Mouse (Mus musculus) MEL-GATA-1-ER (cell line): ENCODE data around the gene Setd7.
"Not testable (repeated sequence)": the region's sequence is repeated elsewhere in the genome, so short reads cannot be mapped to it uniquely, and the experiment has no call there.

Experiments
- DNase-seq: peaks from one replicate; pipeline ENCODE4 v3.0.0-alpha.2; 2012; ENCODE audit warnings: low read depth; ENCODE audit errors: extremely low read depth

Gene Setd7

DNA sequence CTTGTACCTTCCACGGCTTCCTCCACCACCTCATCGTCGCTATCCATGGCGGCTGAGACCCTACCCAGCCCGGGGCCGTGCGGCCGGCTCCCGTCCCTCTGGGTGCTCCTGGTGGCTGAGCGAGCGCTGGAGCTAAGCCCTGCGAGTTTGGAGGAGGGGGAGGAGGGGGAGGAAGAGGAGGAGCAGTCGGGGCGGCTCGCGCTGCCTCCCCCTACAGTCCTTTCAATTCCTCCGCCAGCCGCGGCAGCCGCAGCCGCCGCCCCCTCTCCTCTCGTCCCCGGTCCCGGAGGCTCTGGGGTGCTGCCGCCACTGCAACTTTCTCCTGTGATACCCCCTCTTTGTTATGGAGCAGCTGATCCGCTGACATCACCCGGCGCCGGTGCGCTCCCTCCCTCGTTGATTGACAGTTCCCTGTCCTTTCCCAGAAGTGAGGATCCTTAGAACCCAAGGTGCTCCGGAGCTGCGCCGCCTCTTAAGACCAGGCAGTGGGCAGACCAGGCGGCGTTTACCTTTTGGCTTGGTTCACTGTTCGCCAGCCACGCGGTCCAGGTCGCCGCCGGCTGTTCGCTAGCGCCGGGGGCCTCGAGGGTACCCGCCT, at the start of gene Setd7:
Setd7 (minus strand) TSS at position 369 of the 598 bp plus-strand sequence.
- DNase-seq, result peak; percentile 69

DNA sequence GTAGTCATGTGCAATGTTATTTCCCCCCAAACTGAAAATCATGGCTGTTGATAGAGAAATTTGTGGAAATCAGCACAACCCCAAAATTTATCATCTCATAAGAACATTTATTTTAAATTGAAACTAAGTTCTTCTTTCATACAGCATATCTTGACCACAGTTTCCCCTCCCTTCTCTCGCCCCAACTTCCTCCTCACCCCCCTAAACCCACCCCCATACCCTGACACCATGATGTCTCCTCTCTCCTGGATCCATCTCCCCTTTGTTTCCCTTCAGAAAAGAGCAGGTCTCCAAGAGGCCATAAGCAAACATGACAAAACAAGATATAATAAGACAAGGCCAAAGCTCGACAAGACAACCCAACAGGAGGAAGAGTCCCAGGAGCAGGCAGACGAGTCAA, 43.8 kb upstream of the Setd7 start:
- peak; percentile 18 for DNase-seq

DNA sequence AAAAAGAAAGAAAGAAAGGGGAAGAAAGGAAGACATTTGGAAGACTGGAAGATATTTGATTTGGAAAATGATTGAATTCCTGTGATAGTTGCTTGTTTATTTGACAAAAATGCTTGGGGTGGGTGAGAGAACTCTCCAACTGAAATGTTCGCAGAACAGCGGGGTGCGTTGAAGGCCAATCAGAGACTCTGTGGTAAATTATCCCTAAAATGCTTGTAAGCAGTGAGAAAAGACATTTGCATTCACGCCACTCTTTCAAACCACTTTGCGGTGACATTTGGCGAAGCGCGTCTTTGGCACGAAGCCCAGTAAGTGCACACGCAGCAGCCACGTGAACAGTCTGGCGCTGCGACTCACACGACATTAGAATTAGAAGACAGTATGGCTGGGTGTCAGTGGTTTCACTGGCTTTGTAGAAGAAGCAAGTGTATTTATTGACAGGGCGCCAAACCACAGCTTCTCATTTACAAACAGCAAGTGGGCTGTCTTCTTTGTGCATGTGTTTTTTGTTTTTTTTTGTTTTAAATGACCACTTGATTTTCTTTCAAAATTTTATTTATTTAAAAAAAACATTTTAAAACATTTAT, 43.1 kb upstream of the Setd7 start:
- peak; percentile 64 for DNase-seq

DNA sequence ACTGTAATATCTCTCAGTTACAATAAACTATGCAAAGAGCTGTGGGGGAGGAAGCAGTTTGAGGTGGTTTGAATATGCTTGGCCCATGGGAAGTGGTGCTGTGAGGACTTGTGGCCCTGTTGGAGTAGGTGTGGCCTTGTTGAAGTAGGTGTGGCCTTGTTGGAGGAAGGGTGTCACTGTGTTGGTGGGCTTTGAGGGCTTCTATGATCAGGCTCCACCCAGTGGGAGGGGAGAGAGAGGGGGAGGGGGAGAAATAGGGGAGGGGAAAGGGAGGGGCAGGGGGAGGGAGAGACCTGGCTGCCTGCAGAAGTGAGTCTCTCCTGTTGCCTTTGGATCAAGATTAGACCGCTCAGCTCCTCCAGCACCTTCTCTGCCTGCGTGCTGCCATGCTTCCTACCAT, 40.8 kb upstream of the Setd7 start:
- DNase-seq, result no peak

DNA sequence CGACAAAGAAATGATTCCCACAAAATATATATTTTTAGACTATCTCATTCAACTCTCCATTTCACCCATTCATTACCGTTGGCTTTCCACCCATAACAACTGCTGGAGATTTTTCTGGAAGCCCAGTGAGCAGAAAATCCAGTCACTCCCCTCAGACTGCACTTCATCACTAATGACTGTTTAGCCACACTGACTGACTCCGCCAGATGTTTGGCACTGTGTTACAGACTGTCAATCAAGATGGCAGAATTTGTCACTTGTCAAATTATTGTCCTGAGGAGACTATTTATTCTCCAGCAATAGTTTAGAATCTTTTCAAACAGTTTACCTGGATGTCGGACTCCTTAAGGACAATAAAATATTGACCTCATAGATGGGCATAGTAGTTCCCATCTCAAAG, 40.0 kb upstream of the Setd7 start:
- DNase-seq, result no peak

DNA sequence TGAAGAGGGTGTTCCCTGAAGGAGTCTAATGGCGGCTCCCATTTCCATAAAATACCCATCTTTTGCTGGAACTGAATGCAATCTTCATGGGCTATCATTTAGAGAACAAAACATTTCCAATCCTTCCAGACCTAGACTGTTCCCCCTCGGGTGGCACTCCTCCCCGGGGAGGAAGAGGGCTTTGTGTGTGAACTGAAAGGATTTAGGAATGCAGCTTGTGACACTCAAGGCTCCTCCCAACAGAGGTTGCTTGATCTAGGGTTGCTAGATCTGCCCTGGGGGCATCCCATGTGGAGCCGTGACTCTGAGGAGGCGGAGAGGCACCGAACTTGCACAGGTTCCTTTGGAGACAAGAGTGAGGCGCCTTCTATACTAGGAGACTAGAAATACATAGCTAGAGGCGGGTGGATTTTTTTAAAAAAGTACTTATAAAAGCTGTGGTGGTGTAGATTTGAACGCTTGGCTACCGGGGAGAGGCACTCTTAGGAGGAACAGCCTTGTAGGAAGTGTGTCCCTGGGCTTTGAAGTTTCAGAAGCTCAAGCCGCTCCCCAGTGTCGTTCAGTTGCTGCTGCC, 38.5 kb upstream of the Setd7 start:
- DNase-seq, result no peak

DNA sequence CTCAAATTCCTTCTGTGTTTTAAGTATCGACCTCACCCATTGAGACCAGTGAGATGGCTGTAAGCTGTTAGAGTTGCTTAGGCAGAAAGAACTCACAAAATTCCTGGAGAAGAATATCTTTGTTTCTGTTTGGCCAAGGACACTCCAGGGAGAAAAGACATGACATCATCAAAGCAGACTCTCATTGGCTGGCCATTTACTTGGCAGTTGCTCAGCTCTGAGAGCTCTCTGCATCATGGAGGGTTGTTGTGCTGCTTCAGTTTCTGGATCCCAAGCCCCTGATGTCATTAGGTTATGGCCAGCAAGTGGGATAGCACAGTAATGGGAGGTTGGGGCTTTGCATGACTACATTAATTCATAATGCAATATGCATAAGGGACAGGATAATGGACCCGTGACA, 35.9 kb upstream of the Setd7 start:
- no peak for DNase-seq

DNA sequence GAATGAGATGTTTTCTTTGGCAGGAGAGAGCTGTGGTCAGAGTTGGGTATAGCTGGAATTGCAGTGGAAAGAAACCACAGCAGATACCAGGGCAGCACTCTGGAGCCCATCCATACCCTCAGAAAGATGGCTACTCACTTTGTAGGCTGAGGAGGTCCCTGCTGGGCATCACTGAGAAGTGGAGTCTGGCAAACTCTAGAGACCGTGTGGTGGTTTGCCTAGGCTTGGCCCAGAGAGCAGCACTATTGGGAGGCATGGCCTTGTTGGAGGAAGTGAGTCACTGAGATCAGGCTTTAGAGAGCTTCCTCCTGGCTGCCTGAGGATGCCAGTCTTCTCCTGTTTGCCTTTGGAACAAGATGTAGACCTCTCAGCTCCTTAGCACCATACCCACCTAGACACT, 32.8 kb upstream of the Setd7 start:
- no peak for DNase-seq

DNA sequence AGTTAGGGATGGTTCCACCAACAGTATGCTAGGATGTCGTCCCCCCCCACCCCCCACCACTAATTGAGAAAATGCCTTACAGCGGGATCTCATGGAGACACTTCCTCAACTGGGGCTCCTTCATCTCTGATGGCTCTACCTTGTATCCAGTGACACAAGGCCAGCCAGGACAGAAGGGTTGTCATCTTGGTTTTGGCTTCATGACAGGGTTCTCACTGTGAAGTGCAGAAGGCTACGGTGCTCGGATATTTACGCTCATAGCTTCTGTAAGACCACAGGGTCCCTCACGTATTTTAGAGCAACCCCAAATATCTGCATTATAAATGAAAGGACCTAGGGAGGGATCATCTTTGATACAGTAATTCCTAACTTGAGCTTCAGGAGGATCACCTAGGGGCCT, 30.9 kb upstream of the Setd7 start:
- no peak for DNase-seq

DNA sequence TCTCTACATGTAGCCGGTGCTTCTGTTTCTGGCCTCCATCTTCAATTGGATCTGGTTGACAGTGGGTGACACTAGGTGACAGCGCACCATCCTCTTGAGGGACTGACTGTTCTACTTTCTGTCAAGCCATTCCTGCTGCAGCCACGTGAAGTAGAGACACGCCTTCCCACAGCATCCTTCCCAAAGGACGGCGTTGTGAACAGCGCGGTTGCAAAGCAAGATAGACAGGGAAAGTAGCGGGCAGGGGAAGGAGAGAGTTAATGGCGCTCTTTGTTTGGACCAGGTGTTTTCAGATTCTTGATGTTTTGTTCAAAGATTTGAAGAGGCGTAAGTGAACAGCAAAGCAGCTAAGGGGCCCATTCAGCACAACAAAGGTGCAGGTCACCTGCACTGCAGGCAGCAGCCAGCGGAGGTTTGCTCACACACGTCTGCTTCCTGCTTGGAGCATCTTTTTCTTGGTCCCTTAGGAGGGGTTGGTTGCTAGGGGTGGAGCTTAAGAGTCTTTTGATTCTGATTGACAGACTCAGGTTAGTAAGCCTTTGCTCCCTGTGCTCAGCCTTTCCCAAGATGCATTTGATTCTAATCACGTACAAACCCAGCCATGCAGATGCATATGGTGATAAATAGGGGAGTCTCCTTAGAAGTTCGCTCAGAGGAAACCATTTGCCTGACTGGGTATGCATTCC, 29.7 kb upstream of the Setd7 start:
- DNase-seq, result no peak

DNA sequence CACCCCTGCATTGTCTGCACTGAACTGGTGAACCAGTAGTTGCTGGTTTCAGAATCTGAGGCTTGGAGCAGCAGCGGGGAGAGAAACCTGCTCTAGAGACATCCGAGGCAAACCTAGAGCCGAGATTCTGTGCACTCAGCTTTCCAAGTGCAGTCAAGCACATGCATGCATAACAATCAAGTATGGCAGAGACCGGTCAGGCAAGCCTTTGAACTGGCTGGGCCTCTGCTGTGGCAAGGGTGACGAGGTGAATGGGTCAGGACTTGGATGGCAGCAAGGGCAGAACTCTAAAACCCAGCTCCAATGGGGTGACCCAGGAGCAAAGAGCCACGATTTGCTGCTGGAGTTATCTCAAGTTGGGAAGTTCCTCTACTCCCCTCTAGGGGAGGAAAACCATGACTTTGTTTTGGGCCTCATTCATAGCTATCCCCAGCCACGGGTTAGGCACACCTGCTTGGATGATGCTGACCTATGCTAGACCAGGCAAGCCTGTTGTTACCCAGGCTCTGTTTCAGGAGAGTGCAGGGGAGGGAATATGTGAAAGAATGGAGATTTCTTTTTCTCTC, 27.1 kb upstream of the Setd7 start:
- no peak for DNase-seq

DNA sequence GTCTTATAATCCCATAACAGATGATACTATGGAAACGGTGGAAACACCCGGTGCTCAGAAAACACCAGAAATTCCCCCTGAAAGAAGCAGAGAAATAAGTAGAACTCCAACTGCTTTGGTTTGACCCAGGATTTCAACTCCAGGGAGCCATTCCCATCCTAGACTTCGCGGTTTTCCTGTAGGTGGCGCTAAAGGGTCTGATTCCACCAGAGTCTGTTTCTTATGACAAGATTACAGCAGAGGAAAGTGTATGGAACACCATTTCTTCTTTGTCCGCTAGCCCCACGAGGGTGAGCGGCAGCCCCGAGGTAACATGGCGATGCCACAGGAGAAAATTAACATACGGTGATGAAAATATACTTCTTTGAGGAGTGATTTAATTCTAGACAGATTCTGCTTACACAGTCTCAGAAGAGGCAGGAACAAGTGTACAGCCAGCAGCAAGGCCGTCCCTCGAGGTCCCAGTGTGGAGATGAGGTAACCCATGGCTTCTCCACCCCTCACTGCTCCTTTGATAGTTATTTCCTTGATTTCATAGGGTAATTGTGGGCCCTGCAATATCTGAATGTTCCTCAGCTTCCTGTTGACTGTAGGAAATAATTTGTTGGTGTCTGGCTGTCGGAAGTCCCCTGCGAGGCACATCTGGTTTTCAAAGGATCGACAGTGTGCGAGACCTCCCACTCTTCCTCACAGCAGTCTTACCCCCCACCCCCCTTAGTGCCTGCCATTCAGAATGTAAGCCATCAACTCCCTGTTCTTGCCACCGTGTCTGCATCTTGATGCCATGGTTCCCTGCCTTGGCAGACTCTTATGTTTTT, 23.1 kb upstream of the Setd7 start:
- peak; percentile 46 for DNase-seq

DNA sequence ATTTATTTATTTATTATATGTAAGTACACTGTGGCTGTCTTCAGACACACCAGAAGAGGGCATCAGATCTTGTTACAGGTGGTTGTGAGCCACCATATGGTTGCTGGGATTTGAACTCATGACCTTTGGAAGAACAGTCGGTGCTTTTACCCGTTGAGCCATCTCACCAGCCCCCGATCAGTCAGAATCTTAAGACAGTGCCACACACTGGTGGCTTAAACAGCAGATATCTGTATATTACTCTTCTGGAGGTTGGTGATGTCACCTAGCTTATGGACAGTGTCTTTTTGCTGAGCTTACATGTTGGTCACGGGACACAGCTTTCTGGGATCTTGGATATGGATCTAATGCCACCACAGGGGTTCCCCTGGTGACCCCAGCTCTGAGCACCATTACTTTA, 18.6 kb upstream of the Setd7 start:
- DNase-seq, result not testable (repeated sequence)

DNA sequence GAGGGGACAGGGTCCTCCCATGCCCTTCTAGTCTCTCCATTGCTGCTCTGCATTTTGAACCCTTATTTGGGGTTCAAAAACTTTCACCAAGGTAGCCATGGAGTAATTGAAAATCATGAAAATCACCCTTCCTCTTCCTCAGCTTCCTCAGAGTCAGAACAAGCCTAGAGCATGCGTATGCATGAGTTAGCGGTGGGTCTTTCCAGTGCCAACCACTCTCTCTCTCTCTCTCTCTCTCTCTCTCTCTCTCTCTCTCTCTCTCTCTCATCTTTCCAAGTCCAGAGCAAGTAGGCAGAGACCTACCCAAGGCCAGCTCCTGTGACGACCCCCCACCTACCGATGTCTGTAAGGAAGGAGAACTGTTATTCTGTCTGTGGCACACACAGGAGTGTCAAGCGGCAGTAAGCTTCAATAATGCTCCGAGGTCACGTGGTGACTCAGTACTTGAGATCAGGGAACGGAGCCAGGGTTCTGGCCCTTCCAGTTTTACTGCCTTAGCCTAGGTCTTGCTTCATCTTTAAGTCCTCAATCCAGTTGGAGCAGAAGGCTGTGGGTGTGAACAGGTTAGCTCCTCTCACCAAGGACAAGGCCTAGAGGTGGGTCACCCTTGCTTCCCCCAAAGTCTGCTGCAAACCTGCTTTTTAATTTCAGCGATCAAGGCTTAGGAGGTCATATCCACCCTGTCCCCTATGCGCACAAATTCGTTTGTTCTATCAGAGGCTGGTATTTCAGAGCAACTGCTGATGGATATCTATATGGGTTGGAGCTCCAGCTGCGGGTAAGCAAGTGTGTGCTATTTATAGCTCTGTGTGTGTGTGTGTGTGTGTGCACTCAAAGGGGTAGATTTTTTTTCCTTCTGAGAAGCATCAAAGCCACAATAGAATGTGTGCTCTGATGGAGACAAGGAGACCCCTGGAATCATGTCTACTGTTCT, 17.4 kb upstream of the Setd7 start:
- no peak for DNase-seq

DNA sequence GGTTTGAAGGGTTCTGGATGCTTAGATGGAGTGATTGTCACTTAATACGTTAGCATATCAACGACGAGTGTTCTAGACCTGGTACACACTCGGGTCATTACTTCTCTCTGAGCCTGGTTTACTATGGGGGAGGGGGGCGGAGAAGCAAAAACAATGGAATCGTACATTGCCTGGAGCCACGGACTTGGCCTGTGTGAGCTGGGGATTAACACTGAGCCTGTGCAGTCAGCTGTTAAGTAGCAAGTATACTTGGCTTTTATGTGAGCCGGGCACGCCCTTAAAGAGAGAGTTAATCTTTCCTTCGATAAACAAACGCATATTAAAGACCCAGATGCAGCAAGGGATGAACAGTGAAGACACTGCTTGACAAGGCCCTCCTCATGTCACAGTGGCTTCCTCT, 16.7 kb upstream of the Setd7 start:
- no peak for DNase-seq

DNA sequence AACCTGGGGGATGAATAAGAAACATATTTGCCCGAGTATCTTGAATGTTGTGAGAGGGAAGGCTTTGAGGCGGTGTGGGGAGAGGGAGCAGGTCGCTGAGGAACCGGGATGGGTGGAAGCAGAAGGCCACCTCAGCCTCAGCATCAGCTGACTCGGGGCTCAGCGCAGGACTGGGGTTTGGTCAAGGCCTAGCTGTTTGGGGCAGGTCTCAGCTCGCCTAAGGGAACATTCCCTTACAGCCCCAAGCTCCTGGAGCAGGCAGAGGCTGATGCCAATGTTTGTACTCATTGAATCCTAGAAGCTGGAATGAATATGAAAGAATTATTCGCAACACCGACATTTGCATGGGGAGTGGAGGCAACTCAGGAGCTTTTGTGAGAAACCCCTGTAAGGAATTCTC, 13.2 kb upstream of the Setd7 start:
- no peak for DNase-seq

DNA sequence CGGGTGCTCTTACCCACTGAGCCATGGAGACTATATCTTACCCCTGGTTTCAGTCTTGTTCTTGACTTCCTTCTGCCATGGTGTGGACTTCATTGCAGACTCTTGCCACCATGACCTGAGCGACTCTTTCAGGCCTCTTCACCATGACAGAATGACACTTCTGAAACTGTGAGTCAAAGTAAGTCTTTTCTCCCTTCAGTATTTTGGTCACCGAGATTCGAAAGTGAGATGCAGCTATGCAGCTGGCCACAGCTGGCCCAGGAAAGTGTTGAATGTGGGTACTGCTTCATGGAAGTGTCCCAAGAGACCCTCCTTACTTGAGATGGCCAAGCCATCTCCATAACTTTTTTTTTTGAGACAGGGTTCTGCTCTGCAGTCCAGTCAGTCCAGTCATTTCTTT, 9.5 kb upstream of the Setd7 start:
- no peak for DNase-seq

DNA sequence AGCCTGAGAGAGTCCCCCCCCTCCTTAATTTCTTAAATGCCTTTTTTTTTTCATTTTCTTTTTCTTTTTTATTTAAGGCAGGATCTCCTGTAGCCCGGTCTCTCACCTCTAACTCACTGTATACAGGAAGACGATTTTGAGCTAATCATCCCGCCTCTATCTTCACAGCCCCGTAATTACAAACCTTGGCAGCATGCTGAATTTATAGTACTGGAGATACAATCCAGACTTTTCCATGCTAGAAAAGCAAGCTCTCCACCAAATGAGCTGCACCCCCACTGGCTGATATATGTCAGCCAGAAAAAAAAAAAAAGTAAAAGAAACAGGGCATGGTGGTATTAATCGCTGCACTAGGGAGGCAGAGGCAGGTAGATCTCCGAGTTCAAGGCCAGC, 1.3 kb upstream of the Setd7 start:
- DNase-seq, result peak; percentile 35

DNA sequence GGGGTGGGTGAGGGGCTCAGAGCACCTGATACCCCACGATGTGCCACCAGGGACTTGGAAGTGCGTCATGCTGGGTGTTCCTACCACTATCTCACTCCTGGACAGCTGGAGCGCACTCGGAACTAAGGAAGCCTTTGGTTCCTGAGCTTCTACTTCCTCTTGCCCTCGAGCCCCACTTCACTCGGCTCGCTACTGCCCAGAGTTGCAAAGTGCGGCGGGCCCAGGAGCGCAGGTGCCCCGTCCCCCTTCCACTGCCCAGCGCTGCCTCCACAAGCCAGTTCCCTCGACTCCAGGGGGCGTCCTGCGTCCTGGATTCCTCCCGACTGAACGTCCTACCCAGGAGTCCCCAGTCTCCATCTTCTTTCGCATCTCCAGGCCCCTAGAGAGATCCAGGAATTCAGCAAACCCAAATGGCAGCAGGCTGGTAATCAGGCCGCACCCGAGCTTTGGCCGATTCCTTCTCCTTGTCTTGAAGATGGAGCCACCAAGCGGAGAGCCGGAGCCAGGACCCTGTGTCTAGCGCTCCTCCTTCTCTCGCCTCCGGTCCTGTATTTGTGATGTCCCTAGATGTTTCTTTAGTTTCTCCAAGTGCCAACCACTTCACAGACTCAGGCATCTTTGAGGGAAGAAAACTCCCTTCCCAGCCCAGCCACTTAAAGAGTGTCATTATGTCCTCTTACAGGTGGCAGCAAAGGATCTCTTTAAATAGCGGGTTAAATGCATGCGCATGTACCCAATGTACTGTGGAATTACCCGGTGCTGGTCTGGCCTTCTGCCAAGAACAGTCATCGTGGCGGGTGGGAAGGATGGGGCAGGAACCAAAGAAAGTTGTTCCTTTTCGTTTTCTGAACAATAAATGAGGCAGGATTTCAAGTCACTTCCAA, 672 bp upstream of the Setd7 start:
- DNase-seq, result peak; percentile 76
